Mouse (Mus musculus) ovary, postnatal 14 days (tissue): Measurements from ENCODE around the gene Mex3b.

Source experiments
- DNase-seq: peaks from one replicate; pipeline ENCODE4 v3.0.0; 2022; ENCODE audit warnings: low spot score

Gene Mex3b

DNA sequence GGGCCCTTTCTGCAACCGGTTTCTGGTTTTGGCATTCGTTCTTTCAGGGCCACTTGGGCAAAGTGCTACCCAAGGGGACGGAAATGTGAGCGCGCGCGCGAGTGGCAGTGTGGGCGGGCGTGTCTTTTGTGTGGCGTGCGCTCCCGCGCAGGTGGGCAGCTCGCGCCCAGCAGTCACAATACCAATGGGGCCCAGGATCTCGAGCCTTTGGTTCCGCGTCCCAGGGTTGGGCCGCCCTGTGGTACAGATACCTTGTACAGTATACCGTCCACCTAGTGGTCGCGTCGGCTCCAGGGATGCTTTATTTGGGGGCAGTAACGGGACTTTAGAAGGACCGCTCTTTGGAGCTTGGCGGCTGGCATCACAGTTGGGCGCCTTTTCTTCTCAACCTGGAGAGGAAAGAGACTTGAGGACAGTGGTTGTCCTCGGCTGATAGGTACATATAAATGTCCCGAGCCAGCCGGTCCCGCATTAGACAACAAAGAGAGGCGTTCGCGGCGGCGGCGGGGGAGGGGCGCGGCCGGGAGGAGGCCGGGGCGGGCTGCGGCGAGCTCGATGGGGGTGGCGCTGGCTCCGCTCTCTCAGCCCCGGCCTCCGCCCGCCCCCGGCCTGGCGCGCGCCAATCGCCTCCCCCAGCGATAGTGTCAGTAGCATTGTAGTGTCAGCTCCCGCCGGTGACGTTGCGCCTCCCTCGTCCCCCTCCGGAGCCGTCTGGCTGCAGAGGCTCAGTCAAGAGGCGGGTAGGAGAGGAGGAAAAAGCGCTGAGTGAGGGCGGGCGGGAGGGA is 455 bp upstream of the Mex3b start:
- DNase-seq = peak; percentile 79

DNA sequence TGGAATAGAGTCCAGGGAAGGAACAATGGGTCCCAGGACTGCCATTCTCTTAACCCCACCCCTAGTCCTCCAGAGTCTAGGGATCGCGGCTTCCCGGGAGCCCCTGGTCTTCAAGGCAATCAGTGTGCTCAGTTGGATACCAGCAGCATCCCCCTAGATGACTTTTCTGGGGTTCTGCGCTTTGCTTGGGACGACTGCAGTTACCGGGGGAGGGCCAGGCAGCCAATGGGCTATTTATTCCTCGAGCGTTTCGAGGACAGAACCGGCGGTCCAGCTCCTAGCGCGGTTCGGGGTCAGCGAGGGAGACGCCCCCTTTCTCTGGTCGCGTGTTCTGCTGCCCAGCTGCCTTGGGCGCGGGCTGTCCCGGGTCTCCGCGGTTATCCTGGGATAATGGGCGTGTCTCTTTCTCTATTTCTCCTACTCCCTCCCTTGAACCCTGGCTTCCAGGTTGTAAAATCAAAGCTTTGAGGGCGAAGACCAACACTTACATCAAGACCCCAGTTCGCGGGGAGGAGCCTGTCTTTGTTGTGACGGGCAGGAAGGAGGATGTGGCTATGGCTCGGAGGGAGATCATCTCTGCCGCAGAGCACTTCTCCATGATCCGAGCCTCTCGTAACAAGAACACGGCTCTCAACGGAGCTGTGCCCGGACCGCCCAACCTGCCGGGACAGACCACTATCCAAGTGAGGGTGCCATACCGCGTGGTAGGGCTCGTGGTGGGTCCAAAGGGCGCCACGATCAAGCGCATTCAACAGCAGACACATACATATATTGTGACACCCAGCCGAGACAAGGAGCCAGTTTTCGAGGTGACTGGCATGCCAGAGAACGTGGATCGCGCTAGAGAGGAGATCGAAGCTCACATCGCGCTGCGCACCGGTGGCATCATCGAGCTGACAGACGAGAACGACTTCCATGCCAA is 1.4 kb downstream of the Mex3b start:
- DNase-seq = peak; percentile 33

DNA sequence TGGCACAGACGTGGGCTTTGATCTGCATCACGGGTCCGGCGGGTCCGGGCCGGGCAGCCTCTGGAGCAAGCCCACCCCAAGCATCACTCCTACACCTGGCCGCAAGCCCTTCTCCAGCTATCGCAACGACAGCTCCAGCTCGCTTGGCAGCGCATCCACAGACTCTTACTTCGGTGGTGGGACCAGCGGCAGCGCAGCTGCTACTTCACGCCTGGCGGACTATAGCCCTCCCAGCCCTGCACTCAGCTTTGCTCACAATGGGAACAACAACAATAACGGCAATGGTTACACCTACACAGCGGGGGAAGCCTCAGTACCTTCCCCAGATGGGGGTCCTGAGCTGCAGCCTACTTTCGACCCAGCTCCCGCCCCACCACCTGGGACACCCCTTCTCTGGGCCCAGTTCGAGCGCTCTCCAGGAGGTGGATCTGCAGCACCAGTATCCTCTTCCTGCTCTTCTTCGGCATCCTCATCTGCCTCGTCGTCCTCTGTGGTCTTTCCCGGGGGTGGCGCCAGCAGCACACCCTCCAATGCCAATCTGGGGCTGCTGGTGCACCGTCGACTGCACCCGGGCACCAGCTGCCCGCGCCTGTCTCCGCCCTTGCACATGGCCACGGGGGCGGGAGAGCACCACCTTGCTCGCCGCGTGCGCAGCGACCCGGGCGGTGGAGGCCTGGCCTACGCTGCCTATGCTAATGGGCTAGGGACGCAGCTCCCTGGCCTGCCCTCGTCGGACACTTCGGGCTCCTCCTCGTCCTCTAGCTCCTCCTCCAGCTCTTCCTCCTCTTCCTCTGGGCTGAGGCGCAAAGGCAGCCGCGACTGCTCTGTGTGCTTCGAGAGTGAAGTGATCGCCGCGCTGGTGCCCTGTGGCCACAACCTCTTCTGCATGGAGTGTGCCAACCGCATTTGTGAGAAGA is 2.4 kb downstream of the Mex3b start:
- DNase-seq = no peak

- DNase-seq = no peak
These were observed 3.0 kb downstream of the Mex3b start for GRCm38 (mm10) chr7:82870148-82870513.

- DNase-seq = no peak
These were observed 9.4 kb downstream of the Mex3b start for GRCm38 (mm10) chr7:82876551-82876950.

GRCm38 (mm10) chr7:82880016-82880415 is 12.9 kb downstream of the Mex3b start:
- DNase-seq = no peak

DNA sequence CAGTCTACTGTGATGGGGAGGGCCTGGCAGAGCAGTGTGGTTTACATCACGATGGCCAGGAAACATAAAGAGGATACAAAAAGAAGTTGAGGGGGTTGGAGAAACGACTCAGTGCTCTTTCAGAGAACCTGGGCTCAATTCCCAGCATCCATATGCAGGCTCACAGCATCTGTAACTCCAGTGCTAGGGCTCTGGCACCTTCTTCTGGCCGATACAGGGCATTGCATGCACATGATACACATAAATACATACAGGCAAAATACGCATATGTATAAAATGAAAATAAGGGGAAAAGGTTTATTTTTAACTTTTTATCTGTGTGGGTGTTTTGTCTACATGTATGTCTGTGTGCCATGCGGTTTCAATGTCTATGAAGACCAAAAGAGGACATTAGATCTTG is 13.6 kb downstream of the Mex3b start:
- DNase-seq = no peak

GRCm38 (mm10) chr7:82890317-82890850 is 23.3 kb downstream of the Mex3b start:
- no peak for DNase-seq

GRCm38 (mm10) chr7:82890875-82891515 is 23.9 kb downstream of the Mex3b start:
- DNase-seq = no peak

GRCm38 (mm10) chr7:82894366-82894765 is 27.2 kb downstream of the Mex3b start:
- no peak for DNase-seq

DNA sequence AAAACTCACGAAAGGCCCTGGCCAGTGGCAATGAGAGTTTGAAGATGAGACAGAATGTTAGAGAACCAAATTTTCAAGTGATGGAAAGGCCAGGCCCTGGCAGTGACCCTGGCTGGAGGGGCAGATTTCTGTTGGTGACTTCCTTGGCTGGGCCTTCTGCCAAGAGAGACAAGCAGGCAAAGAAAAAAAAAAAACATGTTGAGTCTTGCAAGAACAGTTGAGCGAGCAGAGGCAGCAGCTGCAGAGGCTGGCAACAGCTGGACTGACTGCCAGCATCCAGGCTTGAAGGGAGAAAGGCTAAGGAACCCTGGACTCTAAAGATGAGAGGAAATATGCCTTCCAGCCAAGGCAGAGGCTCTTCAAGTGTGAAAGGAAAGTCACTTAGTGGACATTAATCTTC is 28.5 kb downstream of the Mex3b start:
- DNase-seq = no peak

DNA sequence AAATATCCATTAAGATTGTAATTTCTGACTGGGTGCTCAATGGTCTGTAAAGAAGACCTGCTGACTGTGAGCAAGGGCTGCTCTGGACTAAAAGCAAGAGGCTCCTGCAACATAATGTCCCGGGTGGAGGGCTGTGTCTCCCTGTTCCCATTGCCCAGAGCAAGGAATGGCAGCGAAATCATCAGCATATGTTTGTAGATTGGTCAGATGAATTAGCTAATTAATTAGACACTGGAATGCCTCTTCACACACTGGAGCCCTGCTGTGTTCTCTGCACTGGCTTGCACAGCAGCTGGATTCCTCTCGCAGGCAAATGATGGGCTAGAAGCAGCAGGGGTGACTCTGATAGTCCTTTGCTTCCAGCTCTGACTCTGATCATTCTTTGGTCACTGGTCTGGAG is 29.6 kb downstream of the Mex3b start:
- no peak for DNase-seq

DNA sequence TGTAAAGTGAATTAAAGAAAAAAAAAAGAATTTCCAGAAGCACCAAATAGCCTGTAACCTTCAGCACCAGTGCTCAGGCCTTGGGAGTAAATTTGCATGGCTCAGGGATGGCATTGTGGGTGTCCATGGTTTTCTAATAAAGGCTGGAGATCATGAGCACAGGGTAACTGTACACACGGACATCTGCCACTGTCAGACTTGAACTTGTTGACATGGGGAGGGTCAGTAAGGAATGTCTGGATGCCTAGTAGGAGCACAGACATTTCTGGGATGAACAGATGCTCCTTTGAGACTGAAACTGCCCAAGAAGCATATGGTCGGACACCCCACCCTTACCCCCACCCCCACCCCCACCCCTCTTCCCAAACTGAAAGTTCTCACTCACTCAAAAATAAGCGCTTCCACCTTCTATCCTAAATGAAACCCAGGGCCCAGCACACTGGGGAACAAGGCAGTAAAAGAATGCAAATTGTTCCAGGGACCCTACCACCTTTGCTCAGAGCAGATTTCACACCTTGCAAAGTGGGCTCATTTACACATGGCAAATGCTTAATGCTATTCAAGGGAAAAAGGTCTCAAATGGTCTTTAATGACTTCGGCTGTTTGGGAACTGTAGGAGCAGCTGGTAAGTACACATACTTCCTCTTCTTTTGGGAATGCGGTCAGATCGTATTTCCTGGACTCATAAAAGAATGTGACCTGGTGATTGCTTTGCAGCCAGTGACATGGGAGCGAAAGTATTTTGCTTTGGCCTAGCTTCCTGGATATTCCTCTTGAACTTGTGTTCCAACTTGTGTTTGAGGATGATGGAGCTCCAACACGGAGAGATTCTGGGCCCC is 32.5 kb downstream of the Mex3b start:
- no peak for DNase-seq

DNA sequence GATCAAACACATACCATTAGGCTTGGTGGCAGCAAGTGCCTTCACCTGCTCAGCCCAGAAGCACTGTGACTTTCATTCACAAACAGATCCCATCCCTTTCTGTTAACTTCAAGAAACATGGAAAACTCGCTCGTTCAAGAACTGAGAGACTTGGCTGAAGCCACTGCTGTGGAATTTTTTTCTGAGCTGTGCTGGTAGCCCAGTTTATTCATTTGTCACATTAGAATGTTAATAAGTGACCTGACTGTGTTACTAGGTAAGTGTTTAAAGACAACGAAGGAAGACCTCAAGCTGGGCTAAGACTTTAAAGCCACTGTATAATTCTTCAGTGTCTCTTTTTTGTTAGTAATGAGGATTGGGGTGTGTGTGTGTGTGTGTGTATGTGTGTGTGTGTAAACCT is 35.9 kb downstream of the Mex3b start:
- no peak for DNase-seq

DNA sequence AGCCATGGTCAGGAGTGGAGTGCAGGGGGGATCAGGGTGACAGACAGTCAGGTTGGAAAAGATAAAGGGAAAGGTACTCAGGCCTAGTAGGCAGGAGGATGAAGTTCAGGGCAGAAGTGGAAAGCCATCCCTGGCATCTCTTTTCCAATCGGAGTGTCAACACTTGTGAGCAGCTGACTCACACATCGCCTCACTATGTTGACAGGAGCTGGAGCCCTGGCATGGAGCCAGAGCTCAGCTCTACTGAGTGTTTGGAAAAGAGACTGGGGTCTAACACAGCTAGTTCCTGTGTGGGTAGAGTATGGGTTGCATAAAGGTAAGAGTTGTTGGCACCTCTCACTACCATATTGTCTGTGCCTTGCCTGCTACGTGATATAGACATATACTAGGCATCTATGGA is 38.4 kb downstream of the Mex3b start:
- no peak for DNase-seq

GRCm38 (mm10) chr7:82907081-82907480 is 39.9 kb downstream of the Mex3b start:
- DNase-seq = no peak

DNA sequence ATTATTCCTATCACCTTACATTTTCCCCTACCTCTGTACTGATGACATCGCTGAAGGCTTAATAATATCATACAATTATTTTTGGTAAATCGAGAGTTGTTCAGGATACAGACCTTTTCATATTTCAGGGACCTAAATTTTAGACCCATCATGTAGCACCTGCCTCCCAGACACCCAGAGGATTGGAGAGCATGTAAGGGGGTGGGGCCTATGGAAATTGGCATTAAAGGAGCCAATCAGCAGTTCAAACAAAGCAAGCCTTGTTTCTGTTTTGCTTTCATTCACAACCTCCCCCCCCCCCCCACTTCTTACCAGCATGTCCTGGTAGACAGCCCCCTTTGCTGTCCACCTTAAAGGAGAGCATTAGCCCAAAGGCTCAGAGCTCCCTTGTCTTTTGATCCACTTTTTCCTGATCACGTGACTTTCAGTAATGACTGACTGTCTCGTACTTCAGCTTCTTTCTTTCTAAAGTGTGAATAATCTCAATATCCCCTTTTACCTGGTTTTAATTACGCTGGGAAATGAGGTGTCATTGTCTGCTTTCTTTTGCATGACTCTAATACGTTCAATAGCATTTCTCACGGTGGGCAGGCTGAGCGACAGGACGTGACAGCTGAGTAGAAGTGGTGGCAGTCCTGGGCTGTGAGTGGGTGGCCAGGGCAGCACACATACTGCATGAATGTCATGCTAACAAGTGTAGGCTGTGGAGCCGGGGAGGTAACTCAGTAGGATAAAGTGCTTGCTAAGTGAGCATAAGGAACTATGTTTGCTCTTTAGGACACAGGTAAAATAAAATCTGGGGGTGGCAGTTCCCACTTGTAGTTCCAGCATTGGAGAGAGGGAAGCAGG is 43.6 kb downstream of the Mex3b start:
- DNase-seq = no peak

GRCm38 (mm10) chr7:82911501-82911900 is 44.4 kb downstream of the Mex3b start:
- DNase-seq = no peak

GRCm38 (mm10) chr7:82914297-82914696 is 47.2 kb downstream of the Mex3b start:
- DNase-seq = no peak
